Mouse (Mus musculus) left cerebral cortex, postnatal 14 days (tissue): ENCODE measurements around the gene Taar8a. TPM values are rescaled to one million over a fixed set of nuclear protein-coding genes. Genes with fewer than 3 reads are reported as not detected.

Experiments
- DNase-seq, 2 experiments: peaks; one replicate each; pipeline ENCODE4 v3.0.0; 2021 to 2022; ENCODE audit warnings: low spot score in 2 of 2, mixed read lengths in 1 of 2
- intact Hi-C: fragments of 180-260 bp; cut with DNase I; formaldehyde crosslinking; loops from one replicate; pipeline ENCODE4 v1.15.1; 2025
- total RNA-seq, 2 experiments: library from RNA; stranded (reverse); gene quantifications; 2 replicates each; pipeline ENCODE4 v1.2.3; 2021

Taar8a gene
- total RNA-seq, 2 experiments from 2014 or later = not detected

- peak; percentile 6 to 31 for DNase-seq
- intact Hi-C loops = no loop called here
Observed at GRCm38 (mm10) chr10:24111116-24111778, 34.9 kb downstream of the Taar8a start.

Other genes with a start within 250 kb of the Taar8a start
- gene Vnn3, start 225.0 kb upstream of the Taar8a start, total RNA-seq = under 1 TPM in 1 of 2 experiments, not detected in 1; 0.19 TPM
- under 1 TPM in 1 of 2 experiments, not detected in 1; 0.13 TPM for gene Vnn1, start 181.8 kb upstream of the Taar8a start, total RNA-seq
- gene Taar1, start 156.1 kb upstream of the Taar8a start, total RNA-seq = not detected
- gene Taar2, start 137.9 kb upstream of the Taar8a start, total RNA-seq = not detected
- gene Taar3, start 126.9 kb upstream of the Taar8a start, total RNA-seq = not detected
- not detected for gene Taar4, start 116.0 kb upstream of the Taar8a start, total RNA-seq
- not detected for gene Taar5, start 105.8 kb upstream of the Taar8a start, total RNA-seq
- gene Taar6, start 90.9 kb upstream of the Taar8a start, total RNA-seq = not detected
- gene Taar7a, start 83.0 kb upstream of the Taar8a start, total RNA-seq = not detected
- gene Taar7b, start 76.6 kb upstream of the Taar8a start, total RNA-seq = not detected
- not detected for gene Taar7d, start 49.3 kb upstream of the Taar8a start, total RNA-seq
- gene Taar7e, start 38.9 kb upstream of the Taar8a start, total RNA-seq = not detected
- not detected for gene Taar7f, start 27.0 kb upstream of the Taar8a start, total RNA-seq
- not detected for gene Taar8b, start 15.8 kb downstream of the Taar8a start, total RNA-seq
- not detected for gene Taar8c, start 25.4 kb downstream of the Taar8a start, total RNA-seq
- not detected for gene Taar9, start 33.0 kb downstream of the Taar8a start, total RNA-seq
- 100 to 1,000 TPM; 150 to 156 TPM for gene Stx7, start 72.8 kb downstream of the Taar8a start, total RNA-seq
- gene Moxd1, start 147.0 kb downstream of the Taar8a start, total RNA-seq = 10 to 100 TPM in 1 of 2 experiments, 1 to 10 TPM in 1; 8.9 to 11.3 TPM